ENCODE assay signal across 11 mouse cellular contexts in genomic region chr9:70048751-70049415, GRCm38 (mm10). TPM values are rescaled to one million over a fixed set of nuclear protein-coding genes. Genes with fewer than 3 reads are reported as not detected.
A peak's percentile ranks its signal among the peaks of the same experiment; 100 is the strongest.
DNase-seq lines count a peak whose midpoint lies in the region; ATAC-seq and TF ChIP-seq lines count a peak whose summit lies in the region.
"Had no signal": no experiment of that assay in that cellular context is flagged by ENCODE, and none has a peak within 500 bp of the region (broad histone marks: within the 10 kb centered on the region; RNA-seq: fewer than 3 reads in every experiment).

No protein-coding gene starts in this region.

- 68% methylated on average over 6 of the region's 6 CpGs for WGBS in kidney, adult 2 months
- 57% methylated on average over 6 of the region's 6 CpGs for WGBS in forebrain, embryonic 14.5 days

- TF ChIP-seq POLR2A in kidney, adult 2 months (IDR thresholded peaks at IDR 0.05; ENCODE audit: low read depth, low read length): no peak

- TF ChIP-seq CTCF in gastrocnemius, adult 2 months (IDR thresholded peaks at IDR 0.05): no peak
- no peak for TF ChIP-seq CTCF in kidney, adult 2 months (conservative IDR thresholded peaks at IDR 0.05; ENCODE audit: insufficient read depth, insufficient read length, low read depth, low read length)

- no peak overlapping the region for H3K4me3 ChIP-seq in gastrocnemius, adult 2 months
- H3K4me3 ChIP-seq in kidney, adult 2 months (ENCODE audit: insufficient read depth, low read depth, low read length): no peak overlapping the region
- H3K4me3 ChIP-seq in forebrain, embryonic 14.5 days (ENCODE audit: low read depth, low read length): no peak overlapping the region
- H3K4me3 ChIP-seq: erythroblast, embryonic 14.5 days had no signal

- no peaks in the 10 kb centered on the region for H3K36me3 ChIP-seq in kidney, adult 2 months (ENCODE audit: control insufficient read depth, insufficient read depth, low read length)
- H3K36me3 ChIP-seq in forebrain, embryonic 14.5 days (ENCODE audit: control insufficient read depth, insufficient read depth, low read length): no peaks in the 10 kb centered on the region

- H3K4me2 ChIP-seq in forebrain, embryonic 14.5 days (ENCODE audit: low read length): no peak overlapping the region

- H3K4me1 ChIP-seq in kidney, adult 2 months (ENCODE audit: control insufficient read depth, insufficient read depth, low read length): no peaks in the 10 kb centered on the region
- H3K4me1 ChIP-seq in forebrain, embryonic 14.5 days (ENCODE audit: control insufficient read depth, insufficient read depth, low read length): no peaks in the 10 kb centered on the region

- peak; percentile 5 for DNase-seq in left cerebral cortex, postnatal 4 days
- no peak for DNase-seq in left cerebral cortex, adult 9 months (ENCODE audit: low spot score in 2 of 2)
- peak; percentile 68 for DNase-seq in gastrocnemius, adult 2 months
- DNase-seq in kidney, adult 2 months: peak; percentile 44
- DNase-seq in skeletal muscle tissue, adult 2 months (ENCODE audit: low read depth, low spot score): peak; percentile 12
- DNase-seq in left cerebral cortex, adult 11 months (ENCODE audit: low spot score): no peak
- no peak for DNase-seq in cerebellum, adult 11 months
- no peak for DNase-seq in forebrain, embryonic 14.5 days (ENCODE audit: low spot score)

- peak overlapping the region; percentile 6; the same call in 1 of the 2 replicates for H3K27ac ChIP-seq in gastrocnemius, adult 2 months
- H3K27ac ChIP-seq in kidney, adult 2 months (ENCODE audit: insufficient read depth, low read depth, low read length): no peak overlapping the region
- no peak overlapping the region for H3K27ac ChIP-seq in forebrain, embryonic 14.5 days (ENCODE audit: low read depth, low read length)

- H3K9ac ChIP-seq in forebrain, embryonic 14.5 days (ENCODE audit: low read length): no peak overlapping the region

- ATAC-seq in forebrain, embryonic 14.5 days: no peak

- no peaks in the 10 kb centered on the region for H3K9me3 ChIP-seq in forebrain, embryonic 14.5 days (replicated peaks; ENCODE audit: control insufficient read depth, low read length)

- no peaks in the 10 kb centered on the region for H3K27me3 ChIP-seq in kidney, adult 2 months (replicated peaks; ENCODE audit: control insufficient read depth, insufficient read depth, low read length)
- no peaks in the 10 kb centered on the region for H3K27me3 ChIP-seq in forebrain, embryonic 14.5 days (replicated peaks; ENCODE audit: control insufficient read depth, insufficient read depth, low read length)

- intact Hi-C loops in left cerebral cortex, postnatal 4 days (cut with DNase I): no loop called here
- intact Hi-C loops in gastrocnemius, adult 2 months (cut with DNase I): no loop called here

RNA-seq across cellular contexts. Expression of gene Gcnt3, which starts 11.0 kb away (rescaled TPM):
- not detected for total RNA-seq in left cerebral cortex, postnatal 4 days (2021)
- total RNA-seq in gastrocnemius, adult 2 months (2021): not detected
- polyA plus RNA-seq in kidney, adult 2 months (2012; rRNA removed): 0.30 and 0.31 TPM in 2 replicates
- polyA plus RNA-seq in forebrain, embryonic 14.5 days (2014; fragmentation: Nextera tagmentation; extraction: Ambion mirVana): not detected in 2 replicates
- total RNA-seq: neutrophil, adult 5-6 weeks had no signal
- polyA plus RNA-seq: erythroblast, embryonic 14.5 days; limb, embryonic 11.5 days had no signal

RNA-seq across cellular contexts. Expression of gene Gtf2a2, which starts 36.5 kb away (rescaled TPM):
- 10 to 100 TPM; 88.7 to 91.6 TPM for total RNA-seq in left cerebral cortex, postnatal 4 days (2021)
- 10 to 100 TPM; 59.0 to 62.1 TPM for total RNA-seq in gastrocnemius, adult 2 months (2021)
- polyA plus RNA-seq in kidney, adult 2 months (2012; rRNA removed): 18.4 and 19.6 TPM in 2 replicates
- 233 and 264 TPM in 2 replicates for polyA plus RNA-seq in forebrain, embryonic 14.5 days (2014; fragmentation: Nextera tagmentation; extraction: Ambion mirVana)

RNA-seq across cellular contexts. Expression of gene Bnip2, which starts 59.6 kb away (rescaled TPM):
- 10 to 100 TPM; 64.0 to 67.1 TPM for total RNA-seq in left cerebral cortex, postnatal 4 days (2021)
- 10 to 100 TPM; 80.0 to 99.7 TPM for total RNA-seq in gastrocnemius, adult 2 months (2021)
- polyA plus RNA-seq in kidney, adult 2 months (2012; rRNA removed): 16.9 and 19.0 TPM in 2 replicates
- polyA plus RNA-seq in forebrain, embryonic 14.5 days (2014; fragmentation: Nextera tagmentation; extraction: Ambion mirVana): 115 and 116 TPM in 2 replicates

Comparison
In these comparisons a context has a peak if more than half of its experiments do, and no peak if none do; other contexts are left out.
1. DNase-seq: peak in left cerebral cortex, postnatal 4 days (single experiment), gastrocnemius, adult 2 months (single experiment), kidney, adult 2 months (single experiment) and skeletal muscle tissue, adult 2 months (single experiment); none in left cerebral cortex, adult 9 months (0 of 2), left cerebral cortex, adult 11 months (single experiment), cerebellum, adult 11 months (single experiment) and forebrain, embryonic 14.5 days (single experiment).